Mouse (Mus musculus) regulatory T cell (primary cell): ENCODE data around the gene Bspry.

Experiments
- in situ Hi-C: fragments of 300-600 bp; cut with MboI, MseI; formaldehyde crosslinking; loops from one replicate; pipeline ENCODE4 v1.15.1; 2025; ENCODE audit warnings: high pct_unique_total_duplicates

Gene Bspry

GRCm38 (mm10) chr4:62479937-62480708 lies at the start of gene Bspry:
TSS of gene Bspry (plus strand) at chr4:62480053.
- in situ Hi-C loops = loop anchor here (25.0 kb wide), 1 partner anchor 907 kb away; no protein-coding TSS in a partner anchor

- in situ Hi-C loops = no loop called here
Measured at GRCm38 (mm10) chr4:62430678-62431077, 49.2 kb upstream of the Bspry start.

- in situ Hi-C loops = no loop called here
Measured at GRCm38 (mm10) chr4:62431522-62431921, 48.3 kb upstream of the Bspry start.

- in situ Hi-C loops = no loop called here
Measured at GRCm38 (mm10) chr4:62433939-62434870, 45.6 kb upstream of the Bspry start.

GRCm38 (mm10) chr4:62435081-62435480 lies 44.8 kb upstream of the Bspry start, which contains the start of gene Rnf183:
TSS of gene Rnf183 (minus strand) at chr4:62435252.
- in situ Hi-C loops = no loop called here

GRCm38 (mm10) chr4:62437256-62437778 lies 42.5 kb upstream of the Bspry start:
- in situ Hi-C loops = no loop called here

- in situ Hi-C loops = no loop called here
Measured at GRCm38 (mm10) chr4:62437871-62438270, 42.0 kb upstream of the Bspry start.

GRCm38 (mm10) chr4:62439793-62440192 lies 40.1 kb upstream of the Bspry start:
- in situ Hi-C loops = no loop called here

GRCm38 (mm10) chr4:62440544-62440943 lies 39.3 kb upstream of the Bspry start:
- in situ Hi-C loops = no loop called here

- in situ Hi-C loops = no loop called here
Measured at GRCm38 (mm10) chr4:62440986-62441385, 38.9 kb upstream of the Bspry start.

GRCm38 (mm10) chr4:62454995-62455394 lies 24.9 kb upstream of the Bspry start:
- in situ Hi-C loops = loop anchor here (5.0 kb wide), 1 partner anchor 312 kb away; no protein-coding TSS in a partner anchor

GRCm38 (mm10) chr4:62459081-62459480 lies 20.8 kb upstream of the Bspry start:
- in situ Hi-C loops = no loop called here

GRCm38 (mm10) chr4:62460348-62460747 lies 19.5 kb upstream of the Bspry start:
- in situ Hi-C loops = loop anchor here (5.0 kb wide), 1 partner anchor 102 kb away; no protein-coding TSS in a partner anchor

GRCm38 (mm10) chr4:62463124-62463523 lies 16.7 kb upstream of the Bspry start:
- in situ Hi-C loops = loop anchor here (5.0 kb wide), 1 partner anchor 99 kb away; no protein-coding TSS in a partner anchor

GRCm38 (mm10) chr4:62468158-62468557 lies 11.7 kb upstream of the Bspry start:
- in situ Hi-C loops = no loop called here

- in situ Hi-C loops = loop anchor here (5.0 kb wide), 1 partner anchor 287 kb away; no protein-coding TSS in a partner anchor
Measured at GRCm38 (mm10) chr4:62470598-62471051, 9.2 kb upstream of the Bspry start, which contains the start of gene Wdr31. TSS of gene Wdr31 (minus strand) at chr4:62470896.

- in situ Hi-C loops = loop anchor here (5.0 kb wide), 1 partner anchor 285 kb away; no protein-coding TSS in a partner anchor
Measured at GRCm38 (mm10) chr4:62472071-62472470, 7.8 kb upstream of the Bspry start.

GRCm38 (mm10) chr4:62475131-62475530 lies 4.7 kb upstream of the Bspry start:
- in situ Hi-C loops = loop anchor here (25.0 kb wide), 1 partner anchor 912 kb away; no protein-coding TSS in a partner anchor

- in situ Hi-C loops = loop anchor here (25.0 kb wide), 1 partner anchor 912 kb away; no protein-coding TSS in a partner anchor
Measured at GRCm38 (mm10) chr4:62475793-62476192, 4.1 kb upstream of the Bspry start.

GRCm38 (mm10) chr4:62477542-62478244 lies 2.2 kb upstream of the Bspry start:
- in situ Hi-C loops = loop anchor here (25.0 kb wide), 1 partner anchor 910 kb away; no protein-coding TSS in a partner anchor

- in situ Hi-C loops = loop anchor here (25.0 kb wide), 1 partner anchor 908 kb away; no protein-coding TSS in a partner anchor
Measured at GRCm38 (mm10) chr4:62479593-62479936, 288 bp upstream of the Bspry start.
